Mouse (Mus musculus) NIH3T3 (cell line): ENCODE measurements at regions not wholly inside any gene's neighbourhood (a gene's known extent, or its start where the extent isn't known, plus 50 kb on each side); places are given as distances from the start of the nearest gene placed in this dataset.
A peak's percentile ranks its signal among the peaks of the same experiment; 100 is the strongest.

ENCODE experiments used
- DNase-seq: peaks from one replicate; pipeline ENCODE4 v3.0.0-alpha.2; 2012; ENCODE audit warnings: low read depth

DNA sequence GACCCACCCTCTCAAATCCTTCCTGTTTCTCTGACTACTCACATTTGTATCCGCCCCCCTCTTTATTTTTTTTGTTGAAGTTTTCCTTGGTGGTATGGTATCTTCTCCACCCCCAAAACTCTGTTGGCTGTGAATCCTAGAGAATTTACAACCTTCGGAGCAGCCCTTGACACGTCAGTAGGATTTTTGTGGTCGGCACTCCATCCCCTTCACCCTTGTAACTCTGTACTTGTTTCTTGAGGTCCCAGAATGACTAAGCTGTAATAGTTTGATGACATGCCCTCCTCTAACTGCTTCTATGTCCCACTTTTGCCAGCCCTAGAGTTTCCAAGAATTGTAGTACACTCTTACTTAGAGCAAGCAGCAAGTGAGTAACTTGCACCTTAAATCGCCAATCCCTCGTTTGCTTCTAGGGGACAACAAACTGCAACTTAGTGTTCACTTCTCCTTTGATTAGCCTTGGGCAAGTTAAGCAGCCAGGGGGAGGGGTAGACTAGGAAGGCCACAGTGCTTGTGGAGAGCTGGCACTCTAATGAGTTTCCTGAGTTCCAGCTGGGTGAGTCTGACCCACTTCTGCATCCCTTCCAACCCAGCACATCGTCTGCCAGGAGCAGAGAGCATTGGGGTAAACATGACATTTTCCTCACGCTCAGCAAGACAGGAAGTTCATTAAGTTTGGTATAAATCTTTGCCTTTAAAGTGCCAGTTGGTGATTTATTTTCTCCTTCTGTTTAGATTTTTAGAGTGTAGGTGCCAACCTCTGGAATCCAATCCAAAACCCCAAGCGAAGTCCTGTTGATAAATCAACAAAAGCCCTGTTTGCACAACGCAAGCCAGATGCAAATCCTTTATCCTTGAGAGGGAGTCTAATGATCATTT is 118.7 kb downstream of the Foxa2 start:
- peak; percentile 75 for DNase-seq

DNA sequence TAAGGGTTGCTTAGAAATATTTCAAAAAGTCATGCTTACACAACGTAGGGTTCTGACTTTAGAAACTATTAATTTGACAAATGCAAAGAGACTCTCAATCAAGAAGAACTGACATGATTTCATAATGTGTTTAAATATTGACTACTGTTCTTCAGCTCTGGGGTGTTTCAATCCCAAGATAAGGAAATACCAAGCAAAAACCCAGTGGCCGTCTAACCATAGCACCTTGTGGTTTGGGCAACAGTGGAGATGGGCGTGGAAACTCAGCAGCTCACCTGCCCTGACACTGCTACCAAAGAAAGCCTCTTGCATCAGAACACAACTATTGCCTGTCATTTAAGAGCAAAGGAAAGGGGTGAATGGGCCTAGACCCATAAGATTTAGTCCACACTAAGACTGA is 119.9 kb downstream of the Foxa2 start:
- no peak for DNase-seq

GRCm38 (mm10) chr2:147907341-147907740 is 139.4 kb downstream of the Foxa2 start:
- no peak for DNase-seq

GRCm38 (mm10) chr2:147905759-147906740 is 140.7 kb downstream of the Foxa2 start:
- no peak for DNase-seq

GRCm38 (mm10) chr2:147905118-147905517 is 141.7 kb downstream of the Foxa2 start:
- no peak for DNase-seq

GRCm38 (mm10) chr2:147899236-147899635 is 147.5 kb downstream of the Foxa2 start:
- DNase-seq, result no peak

DNA sequence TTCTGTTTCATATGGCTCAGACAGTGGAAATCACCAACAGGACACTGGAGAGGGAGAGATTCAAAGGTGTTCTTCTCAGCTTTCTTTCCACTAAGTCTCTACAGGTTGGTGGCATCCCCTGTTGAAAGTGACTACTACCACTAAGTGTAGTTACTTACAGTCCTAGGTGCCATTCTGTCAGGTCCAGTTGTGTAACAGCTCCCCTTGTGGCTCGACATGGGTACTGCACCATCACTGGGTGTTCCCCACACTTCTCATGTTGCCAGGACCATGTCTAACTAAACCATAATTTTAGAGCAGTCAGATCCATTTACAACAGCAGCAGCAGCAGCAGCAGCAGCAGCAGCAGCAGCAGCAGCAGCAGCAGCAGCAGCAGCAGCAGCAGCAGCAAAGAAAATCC is 151.1 kb downstream of the Foxa2 start:
- peak; percentile 70 for DNase-seq

DNA sequence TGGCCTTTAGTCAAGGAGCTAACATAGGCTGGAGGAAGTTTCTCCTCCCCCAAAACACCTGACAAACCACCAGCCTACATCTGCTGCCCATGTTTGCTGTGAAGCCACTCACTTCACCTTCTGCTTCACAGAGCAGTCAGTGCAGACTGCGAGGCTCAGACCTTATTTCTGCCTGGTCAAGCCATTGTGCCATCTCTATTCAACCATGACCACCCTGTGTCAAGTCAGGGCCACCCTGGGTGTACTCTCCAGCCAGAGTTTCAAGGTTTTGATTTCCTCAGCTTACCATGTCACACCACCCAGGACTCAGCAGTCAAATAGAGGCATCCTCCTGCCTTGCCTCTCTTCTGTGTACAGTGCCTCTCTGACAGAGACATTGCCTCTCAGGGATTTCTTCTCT is 152.6 kb downstream of the Foxa2 start:
- DNase-seq, result no peak

- DNase-seq, result peak; percentile 10
Measured at GRCm38 (mm10) chr2:147886191-147886590, 160.6 kb downstream of the Foxa2 start.

- DNase-seq, result no peak
Measured at GRCm38 (mm10) chr2:147877907-147878306, 168.9 kb downstream of the Foxa2 start.

DNA sequence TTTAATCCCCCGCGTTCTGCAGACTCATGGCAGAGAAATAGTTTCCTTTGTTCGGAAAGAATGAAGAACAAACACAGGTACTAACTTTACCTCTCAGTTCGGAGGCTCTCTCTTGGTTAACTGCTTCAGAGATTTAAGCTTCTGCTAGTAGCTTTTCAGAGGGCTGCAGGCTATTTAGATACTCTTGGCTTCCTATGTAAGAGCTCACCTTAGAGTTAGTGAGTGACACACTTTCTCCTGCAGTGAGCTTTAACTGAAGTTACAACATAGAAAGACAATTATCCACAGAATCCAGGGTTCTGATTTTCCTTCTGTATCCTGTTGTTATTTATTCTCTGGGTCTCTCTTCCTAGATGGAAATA is 169.2 kb downstream of the Foxa2 start:
- DNase-seq, result no peak

- DNase-seq, result no peak
Measured at GRCm38 (mm10) chr2:147876708-147877542, 169.8 kb downstream of the Foxa2 start.

- DNase-seq, result no peak
Measured at GRCm38 (mm10) chr2:147872972-147873371, 173.8 kb downstream of the Foxa2 start.

- peak; percentile 27 for DNase-seq
Measured at GRCm38 (mm10) chr2:147851186-147851802, 195.5 kb downstream of the Foxa2 start.

GRCm38 (mm10) chr2:147846968-147847749 is 199.6 kb downstream of the Foxa2 start:
- peak; percentile 48 for DNase-seq

GRCm38 (mm10) chr2:147845256-147845655 is 201.5 kb downstream of the Foxa2 start:
- no peak for DNase-seq

DNA sequence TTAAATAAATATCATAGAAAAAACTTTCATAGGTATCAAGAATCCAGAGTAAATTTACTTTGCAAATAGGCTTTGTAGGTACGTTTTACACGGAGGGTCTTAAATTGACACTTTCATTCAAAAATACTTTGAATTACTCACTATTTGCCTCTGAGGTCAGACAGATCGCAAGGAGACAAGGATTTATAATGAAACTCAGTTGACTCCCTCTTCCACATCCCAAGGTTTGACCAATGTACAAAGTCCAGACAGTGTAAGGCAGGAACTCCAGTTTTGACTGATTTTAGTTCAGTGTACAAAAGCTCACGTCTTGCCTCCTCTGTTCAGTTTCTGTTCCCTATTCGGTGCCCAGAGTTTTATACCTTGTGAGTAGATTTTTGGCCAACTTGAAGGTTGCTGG is 205.8 kb downstream of the Foxa2 start:
- DNase-seq, result no peak

- no peak for DNase-seq
Measured at GRCm38 (mm10) chr2:147838613-147839012, 208.2 kb downstream of the Foxa2 start.

DNA sequence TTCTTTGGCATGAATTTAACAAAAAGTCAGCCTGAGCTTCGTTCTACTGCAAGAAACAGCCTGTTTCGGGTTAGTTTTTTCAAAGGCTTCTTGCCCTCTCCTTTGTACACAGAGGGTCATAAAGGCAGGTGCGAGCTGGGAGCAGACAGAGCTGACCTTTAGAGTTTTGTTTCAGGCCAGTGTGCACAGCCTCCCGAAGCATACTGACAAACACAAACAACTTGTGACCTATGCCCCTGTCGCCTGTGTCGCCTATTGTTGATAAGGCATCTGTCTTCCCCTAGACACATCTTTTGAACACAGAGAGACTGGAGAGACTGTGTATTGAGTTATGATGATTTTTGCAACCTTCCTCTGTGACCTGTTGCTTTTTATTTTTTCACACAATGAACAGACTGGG is 216.2 kb downstream of the Foxa2 start:
- no peak for DNase-seq

- DNase-seq, result no peak
Measured at GRCm38 (mm10) chr2:147816951-147817350, 229.8 kb downstream of the Foxa2 start.

- no peak for DNase-seq
Measured at GRCm38 (mm10) chr2:147814231-147814630, 232.5 kb downstream of the Foxa2 start.
